Mouse (Mus musculus) heart, embryonic 15.5 days (tissue): ENCODE measurements around the gene Trim7. TPM values are rescaled to one million over a fixed set of nuclear protein-coding genes. Genes with fewer than 3 reads are reported as not detected.
A peak's percentile ranks its signal among the peaks of the same experiment; 100 is the strongest.
"Not testable (repeated sequence)": the region's sequence is repeated elsewhere in the genome, so short reads cannot be mapped to it uniquely, and the experiment has no call there.

Experiments used
- ATAC-seq: fragments of 200-750 bp; cut with Nextera tagmentation; replicated peaks from 2 replicates; pipeline ENCODE4 v1.8.0; 2017; ENCODE audit warnings: low read depth, moderate TSS enrichment; ENCODE audit not compliant: insufficient number of reproducible peaks, insufficient read depth, low FRiP score
- H3K27ac ChIP-seq: fragments of 300-500 bp; sonication (generic); 2 replicates; pipeline ENCODE4 v1.5.1; 2015; ENCODE audit warnings: mild to moderate bottlenecking, inconsistent platforms
- H3K27me3 ChIP-seq: fragments of 300-500 bp; sonication (generic); 2 replicates; pipeline ENCODE4 v1.6.1; 2015; ENCODE audit warnings: inconsistent platforms
- H3K36me3 ChIP-seq: fragments of 300-500 bp; sonication (generic); 2 replicates; pipeline ENCODE4 v1.6.1; 2015; ENCODE audit warnings: mild to moderate bottlenecking, inconsistent platforms
- H3K4me1 ChIP-seq: fragments of 300-500 bp; sonication (generic); replicated peaks from 2 replicates; pipeline ENCODE4 v1.6.1; 2015; ENCODE audit warnings: inconsistent platforms
- H3K4me2 ChIP-seq: fragments of 300-500 bp; sonication (generic); 2 replicates; pipeline ENCODE4 v1.6.1; 2015; ENCODE audit warnings: inconsistent platforms, mild to moderate bottlenecking, moderate library complexity
- H3K4me3 ChIP-seq: fragments of 300-500 bp; sonication (generic); 2 replicates; pipeline ENCODE4 v1.5.1; 2015; ENCODE audit warnings: mild to moderate bottlenecking, inconsistent platforms
- H3K9ac ChIP-seq: fragments of 300-500 bp; sonication (generic); 2 replicates; pipeline ENCODE4 v1.6.1; 2015; ENCODE audit warnings: mild to moderate bottlenecking, inconsistent platforms
- H3K9me3 ChIP-seq: fragments of 300-500 bp; sonication (generic); replicated peaks from 2 replicates; pipeline ENCODE4 v1.6.1; 2016; ENCODE audit warnings: inconsistent platforms
- WGBS: fragments of 180-500 bp; shearing (Covaris S2); methylation state at CpG from one replicate; pipeline ENCODE4 v1.1.7; 2015; ENCODE audit warnings: mixed read lengths; 5-methylcytosine and 5-hydroxymethylcytosine counted together
- polyA plus RNA-seq: library from polyadenylated mRNA; unstranded; fragments of >200 nt; fragmentation: Nextera tagmentation; extraction: Ambion mirVana; gene quantifications from 2 replicates; pipeline ENCODE4 v1.2.1, GENCODE M21; 2015

The Trim7 gene
- polyA plus RNA-seq, 1 experiment from 2014 or later, result 0.84 TPM

- Histone ChIP-seq H3K36me3 (no peaks in the 10 kb centered on the region), H3K9ac (no peak overlapping the region), H3K4me3 (no peak overlapping the region), H3K9me3 (no peaks in the 10 kb centered on the region), H3K4me1 (peaks cover 13% of the 10 kb centered on the region), H3K4me2 (no peak overlapping the region), H3K27me3 (0 out of 2 replicates have a peak, but pooled peaks cover 12% of the 10 kb centered on the region), H3K27ac (no peak overlapping the region)
- WGBS, result 80% methylated on average over 5 of the region's 5 CpGs
- ATAC-seq, result no peak
Measured at GRCm38 (mm10) chr11:48841213-48841612, 15.3 kb downstream of the Trim7 start.

DNA sequence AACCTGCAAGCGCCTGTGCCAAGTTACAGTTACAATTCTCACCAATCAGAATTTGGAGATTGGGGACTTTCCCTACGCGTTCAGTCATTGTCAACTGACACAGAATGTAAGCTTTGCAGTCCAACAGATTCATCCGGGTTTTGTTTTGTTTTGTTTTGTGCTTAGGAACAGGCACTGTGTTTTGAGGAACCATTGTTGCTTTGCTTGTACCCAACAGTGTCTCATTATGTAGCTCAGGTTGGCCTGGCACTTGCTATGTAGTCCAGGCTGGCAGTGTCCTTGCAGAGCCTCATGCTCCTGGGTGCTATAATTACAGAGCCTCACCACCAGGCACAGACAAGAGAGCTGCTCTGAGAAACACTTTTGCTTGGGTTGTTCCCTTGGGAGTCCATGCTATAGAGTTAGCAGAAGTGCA, 16.4 kb downstream of the Trim7 start:
- 71% methylated on average over 4 of the region's 4 CpGs for WGBS
- Histone ChIP-seq H3K36me3 (no peaks in the 10 kb centered on the region), H3K4me1 (peaks cover 7% of the 10 kb centered on the region), H3K4me3 (no peak overlapping the region), H3K9me3 (no peaks in the 10 kb centered on the region), H3K27ac (no peak overlapping the region), H3K27me3 (0 out of 2 replicates have a peak, but pooled peaks cover 3% of the 10 kb centered on the region), H3K4me2 (no peak overlapping the region), H3K9ac (no peak overlapping the region)
- no peak for ATAC-seq

DNA sequence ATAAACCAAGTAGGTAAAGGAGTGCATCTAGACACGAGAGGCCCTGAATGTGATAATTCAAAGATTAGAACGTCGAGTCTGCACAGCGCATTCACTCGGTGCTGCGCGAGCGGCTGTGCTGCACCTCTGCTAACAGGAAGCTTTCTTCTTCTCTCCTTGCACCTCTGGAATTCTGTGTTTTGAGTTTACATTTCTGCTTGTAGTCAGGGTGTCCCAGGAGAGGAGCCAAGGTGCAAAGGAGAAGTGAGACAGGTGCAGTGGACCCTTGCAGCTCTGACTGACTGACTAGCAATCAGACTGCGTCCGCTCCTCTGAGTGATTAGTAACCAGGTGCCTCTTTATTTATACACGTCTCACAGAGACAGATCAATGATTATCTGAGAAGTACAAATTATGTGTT, 17.3 kb downstream of the Trim7 start:
- 76% methylated on average over 11 of the region's 11 CpGs for WGBS
- Histone ChIP-seq H3K4me3 (no peak overlapping the region), H3K9me3 (no peaks in the 10 kb centered on the region), H3K27ac (no peak overlapping the region), H3K36me3 (no peaks in the 10 kb centered on the region), H3K9ac (no peak overlapping the region), H3K27me3 (0 out of 2 replicates have a peak, but pooled peaks cover 3% of the 10 kb centered on the region), H3K4me1 (peaks cover 6% of the 10 kb centered on the region), H3K4me2 (no peak overlapping the region)
- ATAC-seq, result no peak

- Histone ChIP-seq H3K4me2 (no peak overlapping the region), H3K27ac (no peak overlapping the region), H3K4me3 (no peak overlapping the region), H3K27me3 (0 out of 2 replicates have a peak, but pooled peaks cover 4% of the 10 kb centered on the region), H3K4me1 (no peaks in the 10 kb centered on the region), H3K9ac (no peak overlapping the region), H3K9me3 (no peaks in the 10 kb centered on the region), H3K36me3 (no peaks in the 10 kb centered on the region)
- 61% methylated on average over 6 of the region's 6 CpGs for WGBS
- ATAC-seq, result no peak
Measured at GRCm38 (mm10) chr11:48844309-48844708, 18.4 kb downstream of the Trim7 start.

- no peak for ATAC-seq
- Histone ChIP-seq H3K4me2 (no peak overlapping the region), H3K36me3 (no peaks in the 10 kb centered on the region), H3K9me3 (no peaks in the 10 kb centered on the region), H3K27me3 (0 out of 2 replicates have a peak, but pooled peaks cover 8% of the 10 kb centered on the region), H3K4me3 (no peak overlapping the region), H3K9ac (no peak overlapping the region), H3K4me1 (peaks cover 5% of the 10 kb centered on the region; the same call in 1 of the 2 replicates), H3K27ac (no peak overlapping the region)
- 30% methylated on average over 13 of the region's 13 CpGs for WGBS
Measured at GRCm38 (mm10) chr11:48845244-48845815, 19.4 kb downstream of the Trim7 start.

- not testable (repeated sequence) for H3K9ac ChIP-seq, H3K9me3 ChIP-seq, H3K27me3 ChIP-seq, H3K36me3 ChIP-seq, H3K27ac ChIP-seq, ATAC-seq, H3K4me3 ChIP-seq, H3K4me1 ChIP-seq, H3K4me2 ChIP-seq
- WGBS, result 84% methylated on average over 2 of the region's 2 CpGs
Measured at GRCm38 (mm10) chr11:48846362-48846761, 20.4 kb downstream of the Trim7 start.

DNA sequence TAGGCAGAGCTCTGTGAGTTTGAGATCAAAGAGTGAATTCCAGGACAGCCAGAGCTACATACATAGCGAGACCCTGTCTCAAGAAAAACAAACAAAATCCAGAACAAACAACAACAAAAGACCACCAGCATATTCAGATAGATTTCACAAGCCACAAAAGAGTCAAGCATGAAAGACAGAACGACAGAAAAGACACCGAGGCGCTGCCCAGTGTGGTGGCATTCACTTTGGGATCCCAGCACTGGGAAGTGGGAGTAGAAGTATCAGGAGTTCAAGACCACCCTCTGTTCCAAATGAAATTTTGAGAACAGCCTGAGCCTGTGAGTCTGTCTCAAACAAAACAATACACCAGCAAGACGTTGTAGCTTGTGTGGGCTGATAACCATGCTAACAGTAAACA, 20.9 kb downstream of the Trim7 start:
- H3K9me3 ChIP-seq, result no peaks in the 10 kb centered on the region
- no peak overlapping the region for H3K4me3 ChIP-seq
- ATAC-seq, result no peak
- H3K9ac ChIP-seq, result no peak overlapping the region
- no peak overlapping the region for H3K4me2 ChIP-seq
- H3K27me3 ChIP-seq, result 0 out of 2 replicates have a peak, but pooled peaks cover 8% of the 10 kb centered on the region
- no peaks in the 10 kb centered on the region for H3K36me3 ChIP-seq
- no peak overlapping the region for H3K27ac ChIP-seq
- 65% methylated on average over 5 of the region's 5 CpGs for WGBS
- H3K4me1 ChIP-seq, result peaks cover 5% of the 10 kb centered on the region; the same call in 1 of the 2 replicates

- 0 out of 2 replicates have a peak, but pooled peaks cover 8% of the 10 kb centered on the region for H3K27me3 ChIP-seq
- H3K9ac ChIP-seq, result no peak overlapping the region
- 49% methylated on average over 2 of the region's 2 CpGs for WGBS
Measured at GRCm38 (mm10) chr11:48850240-48850639, 24.3 kb downstream of the Trim7 start.

DNA sequence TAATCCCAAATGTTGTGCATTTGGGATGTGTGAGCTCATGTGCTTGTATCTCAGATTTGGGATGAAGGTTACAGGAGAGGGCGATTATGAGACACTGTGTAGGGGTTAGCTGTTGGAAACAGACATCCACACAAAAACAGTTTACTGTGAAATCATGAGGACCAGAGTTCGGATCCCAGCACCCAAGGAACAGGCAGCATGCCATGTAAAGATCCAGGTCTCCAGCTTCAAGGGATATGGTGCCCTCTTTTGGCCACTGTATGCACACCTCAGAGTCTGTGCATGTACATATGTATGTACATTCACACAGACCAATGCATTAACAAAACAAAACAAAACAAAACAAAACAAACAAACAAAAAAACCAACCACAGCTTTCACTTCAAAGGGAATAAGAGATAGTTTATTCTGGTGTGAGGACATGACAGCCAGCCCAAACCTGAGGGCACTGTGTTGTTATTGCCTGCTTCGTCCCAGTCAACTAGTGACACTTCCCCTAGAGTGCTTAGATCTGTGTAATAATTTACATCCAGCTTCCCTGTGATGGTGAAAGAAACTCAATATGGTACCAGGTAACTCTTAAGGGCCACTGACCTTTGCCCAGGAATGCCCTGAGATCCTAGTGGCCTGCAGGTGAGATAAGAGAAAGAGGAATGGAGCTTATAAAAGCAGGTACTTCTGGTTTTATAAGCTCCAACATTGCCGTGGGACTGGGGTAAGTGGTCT, 25.5 kb downstream of the Trim7 start:
- Histone ChIP-seq H3K36me3 (no peaks in the 10 kb centered on the region), H3K4me3 (no peak overlapping the region), H3K4me2 (no peak overlapping the region), H3K4me1 (peaks cover 24% of the 10 kb centered on the region), H3K9ac (no peak overlapping the region), H3K9me3 (no peaks in the 10 kb centered on the region), H3K27ac (no peak overlapping the region), H3K27me3 (0 out of 2 replicates have a peak, but pooled peaks cover 8% of the 10 kb centered on the region)
- 78% methylated on average over 4 of the region's 4 CpGs for WGBS
- ATAC-seq, result no peak

More at GRCm38 (mm10) chr11:48850240-48850639, 24.3 kb downstream of the Trim7 start:
- no peaks in the 10 kb centered on the region for H3K9me3 ChIP-seq
- H3K4me2 ChIP-seq, result no peak overlapping the region
- peaks cover 24% of the 10 kb centered on the region for H3K4me1 ChIP-seq
- no peak for ATAC-seq
- H3K36me3 ChIP-seq, result no peaks in the 10 kb centered on the region
- no peak overlapping the region for H3K4me3 ChIP-seq
- H3K27ac ChIP-seq, result no peak overlapping the region

DNA sequence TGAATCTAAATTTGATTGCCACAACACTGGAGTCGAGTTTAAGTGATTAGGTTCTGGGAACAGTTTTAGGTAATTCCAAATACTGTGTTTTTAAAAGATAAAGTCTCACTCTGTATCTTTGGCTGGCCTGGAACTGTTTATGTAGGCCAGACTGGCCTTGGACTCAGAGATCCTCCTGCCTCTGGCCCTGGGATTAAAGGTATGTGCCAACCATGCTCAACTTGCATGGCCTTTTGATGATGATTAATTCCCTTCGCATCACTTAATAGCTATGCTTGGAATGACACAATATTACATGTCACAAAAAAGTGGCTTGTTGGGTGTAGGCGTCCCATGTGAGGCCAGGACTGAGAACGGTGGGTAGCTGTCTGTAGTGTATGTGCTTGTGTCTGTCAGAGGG, 26.2 kb downstream of the Trim7 start:
- 0 out of 2 replicates have a peak, but pooled peaks cover 8% of the 10 kb centered on the region for H3K27me3 ChIP-seq
- WGBS, result 73% methylated on average over 4 of the region's 4 CpGs
- peak overlapping the region; percentile 60; the same call in 1 of the 2 replicates for H3K4me3 ChIP-seq
- peak overlapping the region; percentile 79 for H3K4me2 ChIP-seq
- no peaks in the 10 kb centered on the region for H3K36me3 ChIP-seq
- no peak for ATAC-seq
- no peak overlapping the region for H3K9ac ChIP-seq
- H3K9me3 ChIP-seq, result no peaks in the 10 kb centered on the region
- peak overlapping the region; percentile 35; the same call in 1 of the 2 replicates for H3K27ac ChIP-seq
- peaks cover 27% of the 10 kb centered on the region for H3K4me1 ChIP-seq

GRCm38 (mm10) chr11:48852624-48853473, 26.9 kb downstream of the Trim7 start:
- ATAC-seq, result 0 out of 2 replicates have a peak, but pooled peaks have one; percentile 11
- Histone ChIP-seq H3K4me3 (peak overlapping the region; percentile 60), H3K27me3 (0 out of 2 replicates have a peak, but pooled peaks cover 8% of the 10 kb centered on the region), H3K9ac (peak overlapping the region; percentile 52), H3K9me3 (no peaks in the 10 kb centered on the region), H3K4me1 (peaks cover 32% of the 10 kb centered on the region), H3K27ac (peak overlapping the region; percentile 35), H3K4me2 (peak overlapping the region; percentile 79), H3K36me3 (no peaks in the 10 kb centered on the region)
- 5% methylated on average over 23 of the region's 23 CpGs for WGBS
